Mouse (Mus musculus) midbrain, embryonic 11.5 days (tissue): Measurements from ENCODE around the gene Rpl21. TPM values are rescaled to one million over a fixed set of nuclear protein-coding genes. Genes with fewer than 3 reads are reported as not detected.
A peak's percentile ranks its signal among the peaks of the same experiment; 100 is the strongest.

Experiments used
- ATAC-seq: fragments of 200-750 bp; cut with Nextera tagmentation; 2 replicates; pipeline ENCODE4 v1.8.0; 2017; ENCODE audit warnings: moderate TSS enrichment, moderate library complexity; ENCODE audit not compliant: low FRiP score
- DNase-seq: peaks from one replicate; pipeline ENCODE4 v3.0.0; 2015; ENCODE audit warnings: low spot score; ENCODE audit errors: missing footprints
- H3K27ac ChIP-seq: fragments of 300-500 bp; sonication (generic); 2 replicates; pipeline ENCODE4 v1.5.1; 2014; ENCODE audit warnings: low read depth, low read length
- H3K27me3 ChIP-seq: fragments of 300-500 bp; sonication (generic); 2 replicates; pipeline ENCODE4 v1.6.1; 2014; ENCODE audit warnings: mild to moderate bottlenecking, low read length, moderate library complexity, mixed read lengths; ENCODE audit not compliant: control insufficient read depth, insufficient read depth
- H3K36me3 ChIP-seq: fragments of 300-500 bp; sonication (generic); 2 replicates; pipeline ENCODE4 v1.6.1; 2014; ENCODE audit warnings: mild to moderate bottlenecking, low read length, moderate library complexity, mixed read lengths; ENCODE audit not compliant: control insufficient read depth, insufficient read depth
- H3K4me1 ChIP-seq: fragments of 300-500 bp; sonication (generic); 2 replicates; pipeline ENCODE4 v1.6.1; 2014; ENCODE audit warnings: low read length; ENCODE audit not compliant: control insufficient read depth, insufficient read depth
- H3K4me2 ChIP-seq: fragments of 300-500 bp; sonication (generic); 2 replicates; pipeline ENCODE4 v1.6.1; 2014; ENCODE audit warnings: mild to moderate bottlenecking, moderate library complexity
- H3K4me3 ChIP-seq: fragments of 300-500 bp; sonication (generic); 2 replicates; pipeline ENCODE4 v1.5.1; 2014; ENCODE audit warnings: low read depth, low read length
- H3K9ac ChIP-seq: fragments of 300-500 bp; sonication (generic); 2 replicates; pipeline ENCODE4 v1.6.1; 2014; ENCODE audit warnings: low read length
- H3K9me3 ChIP-seq: fragments of 300-500 bp; sonication (generic); 2 replicates; pipeline ENCODE4 v1.6.1; 2016; ENCODE audit warnings: low read length; ENCODE audit not compliant: control insufficient read depth
- WGBS: fragments of 180-500 bp; shearing (Covaris S2); extraction: QIAGEN DNeasy Blood & Tissue Kit; methylation state at CpG from one replicate; pipeline ENCODE4 v1.1.7; 2014; 5-methylcytosine and 5-hydroxymethylcytosine counted together
- polyA plus RNA-seq: library from polyadenylated mRNA; unstranded; fragments of >200 nt; fragmentation: Nextera tagmentation; extraction: Ambion mirVana; gene quantifications from 2 replicates; pipeline ENCODE4 v1.2.1, GENCODE M21; 2014

Rpl21 gene
- polyA plus RNA-seq, 1 experiment from 2014 or later, result 509 TPM

DNA sequence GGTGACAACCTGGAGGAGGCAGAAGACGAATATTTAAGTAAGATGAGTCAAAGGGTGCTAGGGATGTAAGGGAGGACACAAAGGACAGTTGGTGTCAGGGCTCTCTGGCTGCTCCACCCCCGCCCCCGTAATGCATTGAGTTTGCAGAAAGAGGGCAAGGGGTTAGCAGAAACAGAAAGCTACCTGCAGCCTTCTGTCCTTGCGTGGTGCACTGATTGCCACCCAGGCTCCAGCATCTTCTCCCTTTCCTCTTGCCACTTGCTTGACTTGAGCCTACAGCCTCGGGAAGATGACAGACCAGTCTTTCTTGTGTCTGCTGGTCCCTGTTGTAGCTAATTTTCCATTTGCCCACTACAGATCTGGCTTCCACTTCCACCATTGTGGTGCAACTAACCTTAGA lies 7.1 kb downstream of the Rpl21 start:
- H3K27me3 ChIP-seq, result no peaks in the 10 kb centered on the region
- H3K4me1 ChIP-seq, result no peaks in the 10 kb centered on the region; the same call in 1 of the 2 replicates
- no peaks in the 10 kb centered on the region for H3K9me3 ChIP-seq
- H3K9ac ChIP-seq, result no peak overlapping the region
- no peak for DNase-seq
- H3K4me3 ChIP-seq, result no peak overlapping the region
- WGBS, result 51% methylated on average over 5 of the region's 5 CpGs
- H3K4me2 ChIP-seq, result no peak overlapping the region
- no peak overlapping the region for H3K27ac ChIP-seq
- H3K36me3 ChIP-seq, result peaks cover 21% of the 10 kb centered on the region
- ATAC-seq, result no peak

GRCm38 (mm10) chr5:146840422-146840821 lies 7.7 kb downstream of the Rpl21 start:
- no peaks in the 10 kb centered on the region for H3K9me3 ChIP-seq
- 79% methylated on average over 4 of the region's 4 CpGs for WGBS
- H3K27me3 ChIP-seq, result no peaks in the 10 kb centered on the region
- no peaks in the 10 kb centered on the region; the same call in 1 of the 2 replicates for H3K4me1 ChIP-seq
- H3K27ac ChIP-seq, result no peak overlapping the region
- ATAC-seq (no peak), DNase-seq (no peak)
- no peak overlapping the region for H3K4me3 ChIP-seq
- peaks cover 20% of the 10 kb centered on the region for H3K36me3 ChIP-seq
- H3K4me2 ChIP-seq, result no peak overlapping the region
- H3K9ac ChIP-seq, result no peak overlapping the region

DNA sequence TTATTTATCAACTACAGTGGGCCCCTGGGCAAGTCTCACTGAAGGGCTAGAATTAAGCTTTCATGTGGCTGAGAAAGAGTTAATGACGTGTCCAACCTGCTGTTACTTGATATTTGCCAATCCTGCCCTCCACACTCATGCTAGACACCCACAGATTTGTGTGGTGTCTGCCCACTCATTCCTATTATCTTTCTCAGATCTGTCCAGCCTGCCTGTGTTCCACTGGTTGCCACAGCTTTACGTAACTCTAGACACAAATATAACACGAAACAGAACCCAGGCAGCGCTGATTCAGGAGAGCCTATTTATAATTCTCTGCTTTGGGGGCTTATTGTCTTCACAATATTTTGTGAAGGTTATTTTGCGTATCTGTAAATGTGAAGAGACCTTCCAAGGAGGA lies 8.6 kb downstream of the Rpl21 start:
- Histone ChIP-seq H3K4me2 (no peak overlapping the region), H3K4me1 (peaks cover 4% of the 10 kb centered on the region), H3K9ac (no peak overlapping the region), H3K9me3 (no peaks in the 10 kb centered on the region), H3K27ac (no peak overlapping the region), H3K4me3 (no peak overlapping the region), H3K36me3 (peaks cover 12% of the 10 kb centered on the region), H3K27me3 (no peaks in the 10 kb centered on the region)
- 88% methylated on average over 5 of the region's 5 CpGs for WGBS
- no peak for ATAC-seq
- DNase-seq, result no peak

- DNase-seq, result no peak
- Histone ChIP-seq H3K4me1 (peaks cover 4% of the 10 kb centered on the region), H3K4me2 (no peak overlapping the region), H3K9ac (no peak overlapping the region), H3K27ac (no peak overlapping the region), H3K36me3 (peaks cover 8% of the 10 kb centered on the region; the same call in 1 of the 2 replicates), H3K4me3 (no peak overlapping the region), H3K27me3 (no peaks in the 10 kb centered on the region), H3K9me3 (no peaks in the 10 kb centered on the region)
- ATAC-seq, result no peak
- 91% methylated on average over 4 of the region's 4 CpGs for WGBS
These were observed 9.3 kb downstream of the Rpl21 start for GRCm38 (mm10) chr5:146841996-146842395.

GRCm38 (mm10) chr5:146844301-146844941 lies 11.7 kb downstream of the Rpl21 start:
- 8% methylated on average over 6 of the region's 6 CpGs for WGBS
- Histone ChIP-seq H3K36me3 (no peaks in the 10 kb centered on the region; the same call in 1 of the 2 replicates), H3K27me3 (no peaks in the 10 kb centered on the region), H3K27ac (peak overlapping the region; percentile 48), H3K9ac (peak overlapping the region; percentile 88), H3K4me3 (peak overlapping the region; percentile 69), H3K4me2 (peak overlapping the region; percentile 83), H3K4me1 (peaks cover 4% of the 10 kb centered on the region), H3K9me3 (no peaks in the 10 kb centered on the region)
- peak; percentile 54 for ATAC-seq
- peak; percentile 92 for DNase-seq

DNA sequence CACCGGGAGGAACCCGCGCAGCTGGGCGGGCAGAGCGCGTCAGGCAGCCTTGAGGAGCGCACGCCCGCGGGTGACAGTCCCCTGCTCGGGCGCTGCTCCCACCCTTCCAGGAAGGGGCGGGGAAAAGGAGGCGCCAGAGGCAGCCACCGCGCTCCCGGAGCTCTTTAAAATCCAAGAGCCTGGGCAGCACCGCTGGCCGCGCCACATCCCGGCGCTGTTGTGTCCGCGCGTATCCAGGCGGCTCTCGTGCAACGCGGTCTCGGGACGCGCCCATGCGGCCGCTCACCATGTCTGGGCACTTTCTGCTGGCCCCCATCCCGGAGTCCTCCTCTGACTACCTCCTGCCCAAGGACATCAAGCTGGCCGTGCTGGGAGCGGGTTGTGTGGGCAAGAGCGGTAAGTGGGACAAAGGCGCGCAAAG lies 12.3 kb downstream of the Rpl21 start, which contains the start of gene Rasl11a:
TSS of gene Rasl11a (plus strand) at position 127 of the 421 bp plus-strand sequence.
- H3K36me3 ChIP-seq, result no peaks in the 10 kb centered on the region; the same call in 1 of the 2 replicates
- H3K27me3 ChIP-seq, result no peaks in the 10 kb centered on the region
- no peaks in the 10 kb centered on the region for H3K9me3 ChIP-seq
- ATAC-seq, result peak; percentile 93
- peak within 1 kb of the TSS; percentile 88 for H3K9ac ChIP-seq
- H3K27ac ChIP-seq, result peak within 1 kb of the TSS; percentile 59
- peaks cover 4% of the 10 kb centered on the region for H3K4me1 ChIP-seq
- WGBS, result 0% methylated on average over 40 of the region's 40 CpGs
- H3K4me3 ChIP-seq, result peak within 1 kb of the TSS; percentile 69
- peak within 1 kb of the TSS; percentile 83 for H3K4me2 ChIP-seq
- peak; percentile 98 for DNase-seq

DNA sequence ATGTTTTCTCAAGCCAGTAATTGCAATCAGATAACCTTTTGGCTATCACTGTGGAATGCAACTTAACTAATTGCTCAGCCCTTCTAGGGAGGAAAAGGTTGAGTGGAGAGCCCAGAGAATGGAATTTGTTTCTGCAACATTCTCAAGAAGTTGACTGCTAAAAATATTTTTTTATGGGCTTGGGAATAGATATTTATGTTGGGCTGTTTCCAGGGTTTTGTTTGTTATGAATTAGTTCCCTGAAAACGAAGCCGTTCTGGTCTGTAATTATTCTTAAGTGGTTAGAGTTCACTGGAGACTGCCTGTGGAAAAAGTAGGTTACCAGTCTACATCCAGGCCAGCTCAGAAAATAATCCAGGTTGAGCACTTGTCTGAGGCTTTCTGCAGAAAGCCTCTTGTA lies 13.8 kb downstream of the Rpl21 start:
- Histone ChIP-seq H3K4me3 (no peak overlapping the region), H3K4me2 (no peak overlapping the region), H3K9ac (no peak overlapping the region; the same call in 1 of the 2 replicates), H3K4me1 (peaks cover 4% of the 10 kb centered on the region), H3K36me3 (no peaks in the 10 kb centered on the region; the same call in 1 of the 2 replicates), H3K9me3 (no peaks in the 10 kb centered on the region), H3K27me3 (no peaks in the 10 kb centered on the region), H3K27ac (no peak overlapping the region)
- WGBS, result 97% methylated on average over 2 of the region's 2 CpGs
- ATAC-seq (no peak), DNase-seq (no peak)

DNA sequence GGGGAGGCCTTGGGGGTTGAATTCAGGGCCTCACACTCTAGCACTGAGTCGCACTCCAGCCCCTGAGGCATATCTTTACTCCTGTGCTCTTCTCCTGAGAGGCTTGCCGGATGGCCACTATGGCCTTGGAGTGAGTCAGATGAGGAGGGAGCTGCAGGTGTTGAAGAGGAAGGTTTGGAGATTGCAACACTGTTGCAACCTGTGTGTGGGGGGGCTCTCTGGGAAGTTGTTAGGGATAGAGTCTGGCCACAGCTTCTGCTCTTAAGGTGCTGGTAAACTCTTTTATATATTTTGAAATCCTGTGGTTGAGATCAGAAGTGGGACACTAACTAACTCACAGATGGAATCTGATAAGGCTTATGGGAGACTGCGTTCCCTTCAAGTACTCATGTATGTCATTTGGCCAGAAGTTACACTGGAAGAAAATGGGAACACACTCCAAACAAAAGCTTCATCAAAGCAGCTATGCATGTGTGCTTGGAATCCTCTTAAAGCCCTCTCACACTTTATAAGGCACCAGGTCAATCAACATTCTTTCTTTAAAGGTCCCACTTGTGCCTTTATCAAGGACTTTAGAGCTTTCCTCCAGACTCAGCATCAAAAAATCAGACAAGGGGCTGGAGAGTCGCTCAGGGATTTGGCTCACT lies 16.4 kb downstream of the Rpl21 start:
- Histone ChIP-seq H3K27me3 (no peaks in the 10 kb centered on the region), H3K4me1 (peaks cover 4% of the 10 kb centered on the region), H3K4me2 (no peak overlapping the region), H3K36me3 (no peaks in the 10 kb centered on the region; the same call in 1 of the 2 replicates), H3K27ac (no peak overlapping the region), H3K9me3 (no peaks in the 10 kb centered on the region), H3K9ac (no peak overlapping the region), H3K4me3 (no peak overlapping the region)
- WGBS, result 88% methylated on average over 4 of the region's 4 CpGs
- DNase-seq, result no peak
- no peak for ATAC-seq

GRCm38 (mm10) chr5:146856106-146856505 lies 23.4 kb downstream of the Rpl21 start:
- Histone ChIP-seq H3K27me3 (no peaks in the 10 kb centered on the region), H3K9me3 (no peaks in the 10 kb centered on the region), H3K4me3 (no peak overlapping the region), H3K4me2 (no peak overlapping the region), H3K36me3 (no peaks in the 10 kb centered on the region), H3K4me1 (no peaks in the 10 kb centered on the region), H3K9ac (no peak overlapping the region), H3K27ac (no peak overlapping the region)
- DNase-seq (peak; percentile 75), ATAC-seq (no peak)
- 89% methylated on average over 3 of the region's 3 CpGs for WGBS
